In the genomic region with DNA sequence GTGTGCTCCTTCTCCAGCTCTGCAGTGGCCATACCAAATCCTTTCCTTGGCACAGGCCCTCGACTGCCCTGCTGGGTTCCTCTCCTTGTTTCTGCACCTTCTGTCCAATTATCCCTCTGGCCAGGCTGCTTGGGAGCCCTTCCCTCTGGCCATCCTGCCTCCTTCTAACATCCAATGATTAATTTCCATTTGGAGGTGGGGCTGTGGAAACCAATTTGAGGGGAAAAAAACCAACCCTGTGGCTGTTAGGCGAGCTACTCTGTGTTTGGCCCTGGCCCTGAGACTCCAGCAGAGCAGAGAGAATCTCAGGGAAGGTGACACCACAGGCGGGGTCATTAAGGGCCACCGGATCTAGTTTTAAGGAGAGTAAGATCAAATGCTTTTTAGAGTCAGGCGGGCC, we compare ENCODE assay signal across 8 mouse cellular contexts. TPM values are rescaled to one million over a fixed set of nuclear protein-coding genes. Genes with fewer than 3 reads are reported as not detected.
A peak's percentile ranks its signal among the peaks of the same experiment; 100 is the strongest.
DNase-seq lines count a peak whose midpoint lies in the region; ATAC-seq and TF ChIP-seq lines count a peak whose summit lies in the region.
"Had no signal": no experiment of that assay in that cellular context is flagged by ENCODE, and none has a peak within 500 bp of the region (broad histone marks: within the 10 kb centered on the region; RNA-seq: fewer than 3 reads in every experiment).

No protein-coding gene starts in this region.

- WGBS in limb, embryonic 11.5 days, result 8% methylated on average over 5 of the region's 5 CpGs

- H3K4me1 ChIP-seq in limb, embryonic 11.5 days (ENCODE audit: control insufficient read depth, insufficient read depth, low read length), result peaks cover 4% of the 10 kb centered on the region; the same call in 1 of the 2 replicates

- ATAC-seq in limb, embryonic 11.5 days (ENCODE audit: insufficient number of reproducible peaks, low FRiP score, low TSS enrichment, low read depth), result no peak

- no peaks in the 10 kb centered on the region for H3K27me3 ChIP-seq in limb, embryonic 11.5 days (ENCODE audit: control insufficient read depth, insufficient read depth, low read length)

- H3K4me3 ChIP-seq in layer of hippocampus, adult 2 months, result no peak overlapping the region
- no peak overlapping the region for H3K4me3 ChIP-seq in limb, embryonic 11.5 days (ENCODE audit: low read depth, low read length)

- 0 out of 2 replicates have a peak overlapping the region, but pooled peaks have one; percentile 27 for H3K9ac ChIP-seq in limb, embryonic 11.5 days (ENCODE audit: low read length)
- H3K9ac ChIP-seq: lung, embryonic 14.5 days had no signal

- no peak for TF ChIP-seq CTCF in layer of hippocampus, adult 2 months (conservative IDR thresholded peaks at IDR 0.05)
- TF ChIP-seq CTCF in brain, embryonic 14.5 days (IDR thresholded peaks at IDR 0.05; ENCODE audit: borderline replicate concordance, extremely low read depth, insufficient read depth, insufficient read length), result no peak

- H3K9me3 ChIP-seq in limb, embryonic 11.5 days (ENCODE audit: control insufficient read depth, low read length), result no peaks in the 10 kb centered on the region

- peak overlapping the region; percentile 43; the same call in 1 of the 2 replicates for H3K27ac ChIP-seq in layer of hippocampus, adult 2 months
- H3K27ac ChIP-seq in limb, embryonic 11.5 days (replicated peaks; ENCODE audit: low read depth, low read length), result no peak overlapping the region; the same call in 1 of the 2 replicates

- DNase-seq in layer of hippocampus, adult 2 months (ENCODE audit: low spot score in 2 of 2), result no peak
- DNase-seq in layer of hippocampus, postnatal 10 days (ENCODE audit: low spot score in 2 of 2), result no peak
- DNase-seq in brain, embryonic 14.5 days (ENCODE audit: low read depth), result peak; percentile 61
- peak; percentile 48 for DNase-seq in embryo, embryonic 10 days (ENCODE audit: low spot score)
- DNase-seq in limb, embryonic 11.5 days (ENCODE audit: low spot score), result no peak
- no peak for DNase-seq in right cerebral cortex, postnatal 36 days (ENCODE audit: low spot score in 2 of 2)
- no peak for DNase-seq in spleen, postnatal 14 days (ENCODE audit: low spot score in 2 of 2)

- TF ChIP-seq POLR2A in brain, embryonic 14.5 days (IDR thresholded peaks at IDR 0.05; ENCODE audit: borderline replicate concordance, extremely low read depth, insufficient read depth, insufficient read length, poor library complexity, severe bottlenecking), result no peak

- no peak overlapping the region for H3K4me2 ChIP-seq in limb, embryonic 11.5 days (ENCODE audit: low read depth, severe bottlenecking)
- H3K4me2 ChIP-seq: lung, embryonic 14.5 days had no signal

- no peaks in the 10 kb centered on the region for H3K36me3 ChIP-seq in limb, embryonic 11.5 days (ENCODE audit: control insufficient read depth, insufficient read depth, low read length)

RNA-seq across cellular contexts. Expression of a gene that starts 11.7 kb away (rescaled TPM):
- 100 to 1,000 TPM; 170 to 176 TPM for total RNA-seq in layer of hippocampus, adult 2 months (2021)
- 100 to 1,000 TPM; 132 to 137 TPM for total RNA-seq in layer of hippocampus, postnatal 10 days (2021)
- polyA plus RNA-seq in brain, embryonic 14.5 days (2012; rRNA removed), result 44.8 and 71.4 TPM in 2 replicates
- polyA plus RNA-seq in limb, embryonic 11.5 days (2014; fragmentation: Nextera tagmentation; extraction: Ambion mirVana), result 112 and 114 TPM in 2 replicates

RNA-seq across cellular contexts. Expression of a gene that starts 17.7 kb away (rescaled TPM):
- total RNA-seq in layer of hippocampus, adult 2 months (2021), result 10 to 100 TPM; 64.4 to 69.2 TPM
- total RNA-seq in layer of hippocampus, postnatal 10 days (2021), result 10 to 100 TPM; 75.0 to 81.6 TPM
- polyA plus RNA-seq in brain, embryonic 14.5 days (2012; rRNA removed), result 116 and 157 TPM in 2 replicates
- 133 and 141 TPM in 2 replicates for polyA plus RNA-seq in limb, embryonic 11.5 days (2014; fragmentation: Nextera tagmentation; extraction: Ambion mirVana)

Comparison
In these comparisons a context has a peak if more than half of its experiments do, and no peak if none do; other contexts are left out.
1. DNase-seq: peak in brain, embryonic 14.5 days (single experiment) and embryo, embryonic 10 days (single experiment); none in layer of hippocampus, adult 2 months (0 of 2), layer of hippocampus, postnatal 10 days (0 of 2), limb, embryonic 11.5 days (single experiment), right cerebral cortex, postnatal 36 days (0 of 2) and spleen, postnatal 14 days (0 of 2).